Mouse (Mus musculus) heart, postnatal 0 days (tissue): ENCODE results near the gene Bcam.

ENCODE experiments used
- CTCF ChIP-seq: IDR thresholded peaks from 2 replicates; pipeline ENCODE4 v1.5.1; 2016; ENCODE audit warnings: antibody characterized with exemption, control low read depth, low read depth
- EP300 ChIP-seq: IDR thresholded peaks from 2 replicates; pipeline ENCODE4 v1.6.1; 2016; ENCODE audit warnings: antibody characterized with exemption, low read depth

DNA sequence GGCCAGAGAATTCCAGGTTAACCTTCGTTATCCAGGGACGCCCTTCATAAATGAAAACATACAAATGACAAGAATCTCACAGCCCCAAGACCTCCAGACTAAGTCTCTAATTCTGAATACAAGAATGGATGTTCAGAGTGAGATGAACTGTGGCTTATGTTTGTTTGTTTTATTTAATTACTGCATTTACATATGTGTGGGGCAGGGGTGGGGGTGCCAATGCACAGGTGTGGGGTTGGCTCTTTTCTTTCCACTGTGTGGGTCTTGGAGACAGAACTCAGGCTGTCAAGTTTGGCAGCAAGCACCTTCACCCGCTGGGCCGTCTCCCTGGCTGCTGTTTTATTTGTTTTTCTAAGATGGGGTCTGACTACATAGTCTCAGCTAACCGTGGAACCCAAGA is 28.3 kb downstream of the Bcam start:
- TF ChIP-seq CTCF (no peak), EP300 (no peak)
